Mouse (Mus musculus) cerebellum, adult 2 months (tissue): ENCODE data around the gene Ntm. TPM values are rescaled to one million over a fixed set of nuclear protein-coding genes. Genes with fewer than 3 reads are reported as not detected.

Source experiments
- DNase-seq, 2 experiments: peaks; one replicate each; pipeline ENCODE4 v3.0.0; 2021
- H3K27ac ChIP-seq: fragments of 200-500 bp; 2 replicates; pipeline ENCODE4 v1.5.1; 2012; ENCODE audit warnings: low read length, control low read depth, inconsistent platforms; ENCODE audit not compliant: insufficient read depth
- H3K27me3 ChIP-seq: fragments of 200-500 bp; 2 replicates; pipeline ENCODE4 v1.6.1; 2012; ENCODE audit warnings: inconsistent platforms, mild to moderate bottlenecking, low read length, moderate library complexity; ENCODE audit not compliant: control insufficient read depth, insufficient read depth
- H3K4me1 ChIP-seq: fragments of 200-500 bp; 2 replicates; pipeline ENCODE4 v1.6.1; 2011; ENCODE audit warnings: low read length; ENCODE audit not compliant: control insufficient read depth, insufficient read depth
- H3K4me3 ChIP-seq: fragments of 200-500 bp; replicated peaks from 2 replicates; pipeline ENCODE3; 2011; ENCODE audit warnings: mild to moderate bottlenecking, low read depth, low read length, control low read depth; ENCODE audit not compliant: insufficient read depth
- CTCF ChIP-seq: fragments of 200-500 bp; IDR thresholded peaks from 2 replicates; pipeline ENCODE4 v1.5.1; 2011; ENCODE audit warnings: low read depth, mild to moderate bottlenecking, control low read depth, low read length, moderate library complexity, borderline replicate concordance; ENCODE audit not compliant: insufficient read depth
- POLR2A ChIP-seq: fragments of 200-500 bp; IDR thresholded peaks from 2 replicates; pipeline ENCODE4 v1.6.1; 2011; ENCODE audit warnings: low read length, control low read depth, borderline replicate concordance; ENCODE audit not compliant: insufficient read depth
- WGBS: fragments of 180-500 bp; shearing (Covaris S2); methylation state at CpG from one replicate; pipeline ENCODE4 v1.1.7; 2018; 5-methylcytosine and 5-hydroxymethylcytosine counted together
- polyA plus RNA-seq: library from polyadenylated mRNA; depleted of rRNA; stranded (reverse); fragments of >200 nt; gene quantifications from 2 replicates; pipeline ENCODE4 v1.2.3, GENCODE M21; 2012

Ntm gene
- polyA plus RNA-seq, 1 experiment = 193 TPM

DNA sequence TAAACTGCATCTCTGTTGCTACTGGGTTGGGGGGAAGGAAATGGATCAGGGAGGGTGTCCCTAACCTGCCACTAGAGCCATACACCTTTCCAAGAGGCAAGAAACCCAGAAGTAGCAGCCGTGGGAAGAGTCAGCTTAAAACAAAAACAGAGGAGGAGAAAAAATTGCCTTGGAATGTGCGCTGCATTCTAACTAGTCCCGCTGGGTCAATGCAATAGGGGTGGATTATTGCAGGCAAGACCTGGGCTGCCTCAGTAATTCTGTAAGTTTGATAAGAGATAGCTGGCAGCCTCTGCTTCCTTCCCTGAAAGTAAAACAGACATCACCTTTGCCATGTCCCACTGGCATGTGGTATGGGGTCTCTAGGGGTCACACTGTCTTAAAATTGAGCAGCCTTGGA is 2.7 kb downstream of the Ntm start:
- TF ChIP-seq POLR2A = no peak
- no peak for TF ChIP-seq CTCF
- 92% methylated on average over 3 of the region's 3 CpGs for WGBS
- no peak overlapping the region for H3K27ac ChIP-seq
- no peaks in the 10 kb centered on the region for H3K27me3 ChIP-seq
- DNase-seq = no peak
- no peak overlapping the region for H3K4me3 ChIP-seq
- peaks cover 3% of the 10 kb centered on the region; the same call in 1 of the 2 replicates for H3K4me1 ChIP-seq

DNA sequence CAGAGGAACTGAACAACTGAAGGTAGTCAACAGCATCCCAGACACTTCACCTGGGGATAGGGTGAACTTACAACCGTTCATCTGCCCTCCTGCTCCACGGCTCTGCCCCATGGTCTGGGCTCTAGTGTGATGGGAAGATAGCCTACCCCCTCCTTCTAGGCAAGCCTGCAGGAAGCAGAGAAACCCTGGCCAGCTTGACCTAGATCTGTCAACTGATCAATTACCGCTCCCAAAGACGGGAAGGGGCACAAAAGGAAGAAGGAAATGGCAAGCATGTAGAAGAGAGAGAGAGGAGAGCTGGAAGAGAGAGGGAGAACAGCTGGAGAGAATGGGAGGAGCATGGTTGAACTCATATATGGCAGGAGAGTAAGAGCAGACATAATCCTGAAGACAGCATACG is 6.0 kb downstream of the Ntm start:
- no peak overlapping the region for H3K4me3 ChIP-seq
- TF ChIP-seq POLR2A = no peak
- no peak for TF ChIP-seq CTCF
- H3K27me3 ChIP-seq = no peaks in the 10 kb centered on the region
- WGBS = 72% methylated on average over 5 of the region's 5 CpGs
- no peak overlapping the region for H3K27ac ChIP-seq
- DNase-seq = no peak
- peaks cover 9% of the 10 kb centered on the region; the same call in 1 of the 2 replicates for H3K4me1 ChIP-seq

DNA sequence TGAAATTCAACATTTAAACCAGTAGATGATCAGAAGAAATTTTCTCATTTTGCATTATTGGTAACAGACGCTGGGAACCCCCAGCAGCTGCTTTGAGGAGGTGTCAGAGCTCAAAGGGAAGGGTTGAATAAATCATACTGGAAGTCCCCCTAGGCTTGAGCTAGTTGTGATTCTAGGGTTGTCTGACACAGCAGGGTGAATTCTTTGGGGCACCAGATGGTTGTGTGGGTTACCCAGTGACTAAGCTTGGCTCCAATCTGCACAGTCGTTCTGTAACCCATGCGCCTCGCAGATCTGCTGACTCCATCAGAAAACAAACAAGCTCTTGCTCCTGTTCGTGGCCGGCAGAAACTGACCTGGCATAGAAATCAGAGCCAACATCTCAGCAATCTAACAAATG is 8.9 kb downstream of the Ntm start:
- Histone ChIP-seq H3K4me1 (peaks cover 9% of the 10 kb centered on the region; the same call in 1 of the 2 replicates), H3K4me3 (no peak overlapping the region), H3K27me3 (no peaks in the 10 kb centered on the region), H3K27ac (no peak overlapping the region)
- 14% methylated on average over 6 of the region's 6 CpGs for WGBS
- DNase-seq = peak; percentile 57 to 79
- TF ChIP-seq POLR2A (no peak), CTCF (no peak)

DNA sequence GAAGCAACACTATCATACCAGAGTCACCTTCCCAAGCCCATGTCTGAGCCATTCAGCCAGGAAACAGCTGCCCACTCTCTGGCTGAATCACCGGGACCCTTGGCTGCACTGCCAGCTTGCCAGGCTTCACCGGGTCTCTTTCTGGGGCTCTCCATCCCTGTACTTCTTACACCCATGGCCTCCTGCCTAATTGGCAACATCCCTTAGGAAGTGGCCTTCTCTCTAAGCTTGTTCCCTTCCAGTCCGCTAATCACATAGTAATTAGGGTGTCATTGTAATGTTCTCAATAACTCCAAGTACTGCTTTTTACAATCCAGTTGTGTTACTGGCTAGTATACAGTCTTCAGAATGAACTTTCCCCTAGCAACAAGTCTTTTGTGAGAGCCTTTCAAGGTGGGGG is 13.9 kb downstream of the Ntm start:
- no peaks in the 10 kb centered on the region; the same call in 1 of the 2 replicates for H3K4me1 ChIP-seq
- H3K27ac ChIP-seq = no peak overlapping the region
- no peaks in the 10 kb centered on the region for H3K27me3 ChIP-seq
- no peak overlapping the region for H3K4me3 ChIP-seq
- WGBS = 40% methylated on average over 3 of the region's 3 CpGs
- TF ChIP-seq CTCF (no peak), POLR2A (no peak)
- no peak for DNase-seq

DNA sequence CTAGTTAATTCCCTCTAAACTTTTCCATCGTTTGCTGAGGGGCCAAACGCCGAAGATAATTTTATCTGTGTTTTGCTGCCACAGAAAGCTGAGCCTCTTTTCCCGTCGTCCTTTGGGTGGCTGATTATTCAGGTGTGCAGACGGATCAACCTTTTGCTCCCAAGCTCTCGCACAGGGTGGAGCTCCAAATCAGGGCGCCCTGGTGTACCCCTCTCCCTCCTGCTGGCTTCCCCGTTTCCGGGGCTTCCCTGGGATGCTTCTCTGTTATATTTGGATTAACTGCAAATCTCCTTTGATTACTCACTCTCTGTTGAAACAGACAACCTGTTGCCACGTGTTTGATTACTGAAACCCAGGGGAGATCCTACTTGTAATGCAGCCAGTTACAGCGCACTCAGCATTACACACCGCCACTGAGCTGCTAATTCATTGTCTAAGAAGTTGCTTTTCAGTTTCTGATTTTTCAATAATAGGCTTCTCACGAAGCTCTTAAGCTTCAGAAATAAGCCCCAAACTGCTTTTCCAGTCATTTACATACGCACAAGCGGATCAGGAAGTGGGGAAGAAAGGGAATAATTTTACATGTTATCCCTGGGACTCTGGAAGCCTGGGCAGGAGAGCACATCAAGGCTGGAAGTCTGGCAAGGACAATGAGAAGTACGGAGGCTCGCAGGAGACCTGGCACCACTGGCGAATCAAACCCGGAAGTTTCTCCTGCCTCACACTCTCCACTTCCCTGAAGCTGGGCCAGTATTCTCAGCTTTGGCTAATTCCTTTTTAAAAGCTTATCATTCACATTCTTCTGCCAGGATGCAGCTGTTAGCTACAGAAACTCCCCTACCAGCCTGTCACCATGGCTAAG is 19.5 kb downstream of the Ntm start:
- H3K4me1 ChIP-seq = no peaks in the 10 kb centered on the region
- no peaks in the 10 kb centered on the region for H3K27me3 ChIP-seq
- no peak for DNase-seq
- 54% methylated on average over 20 of the region's 20 CpGs for WGBS
- H3K27ac ChIP-seq = no peak overlapping the region
- H3K4me3 ChIP-seq = no peak overlapping the region
- TF ChIP-seq POLR2A = no peak

DNA sequence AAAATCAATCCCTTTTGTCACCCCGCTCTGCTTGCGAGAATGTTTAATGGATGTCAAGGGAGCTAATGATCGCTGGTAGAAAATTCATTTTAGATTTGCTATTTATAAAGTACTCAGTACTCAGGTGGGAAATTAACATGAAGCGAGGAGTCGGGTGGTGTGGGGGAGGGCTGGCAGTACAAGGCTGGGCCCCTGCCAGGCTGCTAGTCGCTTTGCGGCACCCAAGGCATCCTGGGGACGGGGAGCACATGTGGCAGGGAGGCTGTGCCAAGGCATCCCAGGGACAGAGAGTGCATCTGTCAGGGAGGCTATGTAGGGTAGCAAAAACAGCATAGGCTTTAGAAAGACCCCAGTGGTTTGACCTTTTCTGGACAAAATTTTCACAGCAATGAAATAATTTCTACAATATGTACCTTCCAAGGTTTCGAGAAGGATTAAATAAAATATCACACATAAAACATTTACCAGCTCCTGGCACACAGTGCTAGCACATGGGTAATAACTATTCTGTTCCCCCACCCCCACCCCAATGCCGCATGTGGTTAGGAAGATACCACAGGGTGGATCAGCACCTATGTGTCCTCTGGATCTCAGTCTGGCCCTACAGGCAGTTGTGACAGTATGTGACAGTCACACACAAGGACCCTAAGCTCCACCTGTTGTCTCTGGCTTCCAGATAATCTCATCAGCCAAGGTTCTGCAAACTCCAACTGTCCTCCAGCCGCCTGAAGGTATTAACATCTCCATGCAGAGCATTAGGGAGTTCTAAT is 20.6 kb downstream of the Ntm start:
- H3K27me3 ChIP-seq = no peaks in the 10 kb centered on the region
- H3K4me3 ChIP-seq = no peak overlapping the region
- no peak overlapping the region for H3K27ac ChIP-seq
- no peak for DNase-seq
- TF ChIP-seq POLR2A = no peak
- TF ChIP-seq CTCF = no peak
- WGBS = 66% methylated on average over 11 of the region's 11 CpGs
- H3K4me1 ChIP-seq = no peaks in the 10 kb centered on the region

DNA sequence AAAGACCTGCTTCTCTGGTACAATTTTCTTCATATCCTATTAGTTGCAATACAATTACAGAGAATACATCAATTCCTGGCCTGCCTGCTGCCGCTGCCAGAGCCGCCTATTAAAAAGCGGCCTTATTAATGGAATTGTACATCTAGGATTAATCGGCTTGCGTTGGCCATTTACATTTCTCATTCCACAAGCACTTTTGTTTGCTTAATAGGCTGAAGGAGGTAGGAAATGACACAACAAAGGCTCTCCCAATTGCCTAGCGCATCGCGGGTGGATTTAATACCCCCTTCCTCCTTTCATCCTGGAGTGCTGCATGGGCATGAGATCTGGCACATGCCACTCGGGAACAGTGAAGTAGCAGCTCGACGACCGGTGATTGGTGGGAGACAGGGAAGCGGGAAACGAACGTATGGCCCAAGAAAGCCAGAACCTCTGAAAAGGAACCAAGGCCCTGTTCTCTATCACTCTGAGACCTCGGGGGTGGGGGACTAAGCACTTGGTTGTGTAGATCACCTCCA is 23.4 kb downstream of the Ntm start:
- TF ChIP-seq CTCF (no peak), POLR2A (no peak)
- 95% methylated on average over 16 of the region's 16 CpGs for WGBS
- H3K27ac ChIP-seq = no peak overlapping the region

DNA sequence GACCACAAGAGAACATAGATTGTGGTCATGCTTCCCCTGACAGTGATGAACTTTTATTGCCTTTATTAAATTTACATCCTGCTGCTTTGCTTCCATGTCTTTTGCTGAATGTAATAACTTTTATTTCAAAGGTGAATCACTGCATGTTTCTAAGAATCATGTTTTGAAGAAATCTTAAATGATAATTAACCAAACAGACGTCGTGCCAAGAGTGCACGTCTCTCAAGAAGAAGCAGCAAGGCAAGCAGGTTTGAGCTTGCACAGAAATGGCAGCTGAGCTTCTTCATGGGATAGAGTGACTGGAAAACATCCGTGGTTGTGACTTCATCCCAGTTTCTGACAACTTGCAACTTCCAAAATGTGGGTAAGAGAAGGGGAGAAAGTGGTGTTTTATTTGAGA is 34.1 kb downstream of the Ntm start:
- no peak for DNase-seq
- Histone ChIP-seq H3K27me3 (no peaks in the 10 kb centered on the region), H3K4me1 (no peaks in the 10 kb centered on the region), H3K27ac (no peak overlapping the region), H3K4me3 (no peak overlapping the region)
- TF ChIP-seq POLR2A (no peak), CTCF (no peak)
- WGBS = 83% methylated on average over 4 of the region's 4 CpGs

More for the DNA sequence above, 23.4 kb downstream of the Ntm start:
- H3K27me3 ChIP-seq = no peaks in the 10 kb centered on the region
- no peak for DNase-seq
- no peaks in the 10 kb centered on the region for H3K4me1 ChIP-seq
- no peak overlapping the region for H3K4me3 ChIP-seq
